Mouse (Mus musculus): ENCODE measurements around the gene G6pc3.
A peak's percentile ranks its signal among the peaks of the same experiment; 100 is the strongest.

G6pc3 gene

GRCm38 (mm10) chr11:102186235-102186634 is 3.2 kb upstream of the G6pc3 start:
- no peak for DNase-seq (ENCODE audit: inconsistent age in 2 of 2, low spot score in 1 of 2)

GRCm38 (mm10) chr11:102188980-102189379 is 440 bp upstream of the G6pc3 start:
- DNase-seq (ENCODE audit: inconsistent age in 2 of 2, low spot score in 1 of 2): peak in 1 of 2 experiments; percentile 39

- no peak for DNase-seq (ENCODE audit: inconsistent age in 2 of 2, low spot score in 1 of 2)
These were observed 1.4 kb downstream of the G6pc3 start for GRCm38 (mm10) chr11:102190848-102191247.

- peak; percentile 85 to 92 for DNase-seq (ENCODE audit: inconsistent age in 2 of 2, low spot score in 1 of 2)
These were observed 4.4 kb downstream of the G6pc3 start for GRCm38 (mm10) chr11:102193657-102194440.

GRCm38 (mm10) chr11:102196018-102196797 is 6.8 kb downstream of the G6pc3 start:
- DNase-seq (ENCODE audit: inconsistent age in 2 of 2, low spot score in 1 of 2): no peak

- no peak for DNase-seq (ENCODE audit: inconsistent age in 2 of 2, low spot score in 1 of 2)
These were observed 8.8 kb downstream of the G6pc3 start for GRCm38 (mm10) chr11:102198245-102198644.

- no peak for DNase-seq (ENCODE audit: inconsistent age in 2 of 2, low spot score in 1 of 2)
These were observed 10.4 kb downstream of the G6pc3 start for GRCm38 (mm10) chr11:102199856-102200255.

- DNase-seq (ENCODE audit: inconsistent age in 2 of 2, low spot score in 1 of 2): no peak
These were observed 12.0 kb downstream of the G6pc3 start for GRCm38 (mm10) chr11:102201408-102201821.

- DNase-seq (ENCODE audit: inconsistent age in 2 of 2, low spot score in 1 of 2): no peak
These were observed 17.1 kb downstream of the G6pc3 start for GRCm38 (mm10) chr11:102206481-102206880.

GRCm38 (mm10) chr11:102207825-102208777 is 18.7 kb downstream of the G6pc3 start:
- no peak for DNase-seq (ENCODE audit: inconsistent age in 2 of 2, low spot score in 1 of 2)

- DNase-seq (ENCODE audit: inconsistent age in 2 of 2, low spot score in 1 of 2): no peak
These were observed 19.4 kb downstream of the G6pc3 start for GRCm38 (mm10) chr11:102208846-102209245.

GRCm38 (mm10) chr11:102209742-102210141 is 20.3 kb downstream of the G6pc3 start:
- peak in 1 of 2 experiments; percentile 54 for DNase-seq (ENCODE audit: inconsistent age in 2 of 2, low spot score in 1 of 2)

GRCm38 (mm10) chr11:102210185-102210584 is 20.8 kb downstream of the G6pc3 start:
- no peak for DNase-seq (ENCODE audit: inconsistent age in 2 of 2, low spot score in 1 of 2)

GRCm38 (mm10) chr11:102211011-102211410 is 21.6 kb downstream of the G6pc3 start:
- no peak for DNase-seq (ENCODE audit: inconsistent age in 2 of 2, low spot score in 1 of 2)

- DNase-seq (ENCODE audit: inconsistent age in 2 of 2, low spot score in 1 of 2): no peak
These were observed 22.5 kb downstream of the G6pc3 start for GRCm38 (mm10) chr11:102211936-102212341.

- peak in 1 of 2 experiments; percentile 39 for DNase-seq (ENCODE audit: inconsistent age in 2 of 2, low spot score in 1 of 2)
These were observed 25.2 kb downstream of the G6pc3 start for GRCm38 (mm10) chr11:102214430-102215156.

- peak in 1 of 2 experiments; percentile 41 for DNase-seq (ENCODE audit: inconsistent age in 2 of 2, low spot score in 1 of 2)
These were observed 26.1 kb downstream of the G6pc3 start for GRCm38 (mm10) chr11:102215511-102215910.

- DNase-seq (ENCODE audit: inconsistent age in 2 of 2, low spot score in 1 of 2): peak; percentile 81 to 82
These were observed 26.9 kb downstream of the G6pc3 start for GRCm38 (mm10) chr11:102216056-102216885.

- peak in 1 of 2 experiments; percentile 73 for DNase-seq (ENCODE audit: inconsistent age in 2 of 2, low spot score in 1 of 2)
These were observed 27.4 kb downstream of the G6pc3 start for GRCm38 (mm10) chr11:102216886-102217240.
